Mouse (Mus musculus) gastrocnemius, adult 18-20 months (tissue): ENCODE measurements around the gene AC134908.4. TPM values are rescaled to one million over a fixed set of nuclear protein-coding genes. Genes with fewer than 3 reads are reported as not detected.
"Not testable (repeated sequence)": the region's sequence is repeated elsewhere in the genome, so short reads cannot be mapped to it uniquely, and the experiment has no call there.

Experiments used
- DNase-seq: peaks from one replicate; pipeline ENCODE4 v3.0.0; 2021; ENCODE audit warnings: low spot score
- total RNA-seq, 2 experiments: library from RNA; stranded (reverse); gene quantifications; 2 replicates each; pipeline ENCODE4 v1.2.3; 2021

AC134908.4 gene
- total RNA-seq, 2 experiments from 2014 or later, result not detected

- DNase-seq, result no peak
These were observed 20.0 kb downstream of the AC134908.4 start for GRCm38 (mm10) chr17:25775318-25776062.

GRCm38 (mm10) chr17:25773549-25774120 is 21.8 kb downstream of the AC134908.4 start, which contains the start of gene Narfl:
Narfl (plus strand) TSS chr17:25773776.
- DNase-seq, result peak; percentile 98

DNA sequence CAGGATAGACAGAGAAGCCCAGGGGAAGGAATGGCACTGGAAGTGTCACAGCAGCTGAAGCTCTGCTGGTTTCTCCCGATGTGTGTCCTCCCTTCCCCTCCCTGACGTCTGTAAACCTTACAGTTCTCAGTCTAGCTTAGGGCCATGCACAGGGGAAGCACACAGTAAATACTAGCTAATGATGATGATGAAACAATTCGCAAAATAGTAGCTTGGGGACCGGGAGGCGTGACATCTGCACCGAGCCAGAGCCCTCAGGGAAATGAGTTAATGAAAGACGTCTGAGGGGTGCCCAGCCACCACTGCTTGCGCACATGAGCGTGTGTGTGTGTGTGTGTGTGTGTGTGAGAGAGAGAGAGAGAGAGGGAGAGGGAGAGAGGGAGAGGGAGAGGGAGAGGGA is 26.1 kb downstream of the AC134908.4 start:
- DNase-seq, result no peak

- no peak for DNase-seq
These were observed 29.6 kb downstream of the AC134908.4 start for GRCm38 (mm10) chr17:25765886-25766285.

GRCm38 (mm10) chr17:25762591-25762990 is 32.9 kb downstream of the AC134908.4 start:
- DNase-seq, result no peak

GRCm38 (mm10) chr17:25761561-25761970 is 33.9 kb downstream of the AC134908.4 start:
- no peak for DNase-seq

- no peak for DNase-seq
These were observed 35.3 kb downstream of the AC134908.4 start for GRCm38 (mm10) chr17:25760148-25760547.

DNA sequence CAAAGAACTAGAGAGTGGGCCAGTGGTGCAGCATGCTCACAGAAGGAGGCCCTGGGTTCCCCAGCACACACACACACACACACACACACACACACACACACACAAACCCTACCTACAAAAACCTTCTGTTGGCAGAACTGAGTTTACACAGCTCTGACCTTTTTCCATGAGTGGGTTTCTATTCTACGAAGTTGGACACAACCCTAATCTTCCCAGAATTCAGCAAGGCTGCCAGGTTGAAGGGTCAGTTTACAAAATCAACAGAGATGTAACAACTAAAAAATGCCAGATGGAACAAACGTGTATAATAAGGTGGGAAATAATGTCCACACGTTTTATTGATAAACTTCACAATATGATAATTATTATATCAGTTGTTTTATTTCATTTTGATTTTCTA is 37.8 kb downstream of the AC134908.4 start:
- no peak for DNase-seq

DNA sequence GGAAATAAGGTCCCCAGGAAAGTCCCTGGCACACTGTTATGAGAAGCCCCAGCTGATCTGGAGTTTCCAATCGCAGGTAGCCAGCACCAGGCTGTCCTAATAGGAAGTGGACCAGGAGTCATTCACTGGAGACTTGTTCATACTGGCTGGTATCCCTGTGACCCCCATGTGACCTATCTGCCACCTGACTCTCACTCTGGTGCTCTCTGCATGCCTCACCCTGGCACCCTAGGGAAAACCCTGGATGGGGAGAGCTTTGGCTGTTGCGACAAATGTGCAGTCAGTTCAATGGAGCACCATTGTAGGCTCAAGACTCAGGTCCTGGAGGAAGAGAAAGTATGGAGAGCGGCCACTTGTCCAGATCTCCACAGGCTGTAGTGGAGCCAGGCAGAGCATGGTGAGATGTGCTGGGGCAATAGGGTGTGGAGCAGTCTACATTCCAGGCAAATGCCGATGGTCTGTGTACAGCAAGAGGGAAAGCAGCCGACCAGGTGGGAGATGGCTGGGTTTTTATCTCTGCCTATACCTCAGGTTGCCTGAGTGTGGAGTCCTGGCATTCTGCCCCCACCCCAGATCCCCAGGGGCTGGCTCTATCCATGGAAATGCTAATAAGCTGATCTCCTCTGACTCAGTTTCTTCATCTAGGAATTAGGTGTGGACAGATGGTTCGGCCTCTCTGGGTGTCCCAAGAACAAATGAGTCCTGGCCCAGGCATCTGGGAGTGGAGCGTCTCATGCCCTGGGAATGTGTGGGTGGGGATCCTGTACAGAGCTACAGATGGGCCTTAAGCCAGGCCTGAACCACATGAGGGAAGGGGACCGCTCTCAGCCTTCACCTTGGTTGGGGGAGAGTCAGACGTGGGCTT is 38.8 kb downstream of the AC134908.4 start:
- DNase-seq, result no peak

GRCm38 (mm10) chr17:25755627-25756377 is 39.7 kb downstream of the AC134908.4 start:
- no peak for DNase-seq

- DNase-seq, result no peak
These were observed 40.4 kb downstream of the AC134908.4 start for GRCm38 (mm10) chr17:25755086-25755485.

DNA sequence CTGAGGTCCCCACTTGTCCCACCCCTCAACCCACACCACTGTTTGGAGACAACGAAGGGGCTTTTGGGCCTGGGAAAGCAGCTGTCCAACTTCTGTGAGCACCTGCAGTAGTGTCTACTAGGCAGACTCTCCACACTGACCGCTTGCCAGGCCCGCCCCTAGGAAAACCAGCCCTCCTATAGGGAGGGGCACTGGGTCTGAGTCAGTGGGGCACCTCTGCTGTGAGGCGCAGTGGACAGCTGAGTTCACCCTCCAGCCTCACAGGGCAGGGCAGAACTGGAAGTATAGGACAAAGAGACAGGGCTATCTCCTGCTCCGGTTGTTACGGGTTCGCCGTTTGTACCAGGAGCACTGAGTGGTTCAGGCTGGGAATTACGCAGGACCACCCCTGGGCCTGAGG is 41.2 kb downstream of the AC134908.4 start, which contains the start of gene Msln:
Gene Msln, minus strand, starts transcription at position 138 of the 400 bp plus-strand sequence.
- DNase-seq, result no peak

DNA sequence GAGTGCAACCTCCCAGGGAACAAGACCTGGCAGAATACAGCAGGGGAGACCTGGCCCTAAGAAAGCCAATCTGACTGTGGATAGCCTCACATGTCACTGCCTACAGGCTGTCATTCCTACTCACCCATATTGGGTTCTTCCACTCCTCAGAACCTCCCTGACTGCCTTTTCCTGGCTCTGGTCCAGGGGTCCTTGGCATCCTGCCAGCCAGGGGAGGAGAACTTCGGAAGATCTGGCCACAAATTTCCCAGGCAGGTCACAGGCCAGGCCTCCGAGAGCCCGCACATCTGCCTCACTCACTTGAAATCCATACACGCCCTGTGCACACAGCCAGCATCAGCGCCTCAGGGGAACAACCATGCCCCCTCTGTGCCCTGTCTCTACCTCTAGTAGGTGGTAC is 44.0 kb downstream of the AC134908.4 start:
- DNase-seq, result no peak

DNA sequence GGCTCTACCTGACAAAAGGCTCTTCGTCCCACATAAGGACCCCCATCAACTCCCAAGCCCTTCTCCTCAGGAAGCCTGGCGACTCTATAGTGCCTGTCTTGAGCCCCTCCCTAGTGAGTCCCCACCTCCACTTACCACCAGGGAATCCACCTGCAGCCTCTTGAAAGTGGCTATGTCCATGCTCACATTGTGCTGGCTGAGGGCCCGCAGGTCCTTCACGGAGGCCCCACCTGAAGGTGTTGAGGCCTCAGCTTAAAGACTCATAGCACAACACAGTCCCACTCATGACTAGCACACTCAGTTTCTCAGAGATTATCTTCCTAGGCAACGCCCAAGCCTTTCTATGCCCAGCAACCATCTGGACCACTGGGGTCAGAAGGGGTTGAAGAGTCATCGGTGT is 46.1 kb downstream of the AC134908.4 start:
- DNase-seq, result no peak

DNA sequence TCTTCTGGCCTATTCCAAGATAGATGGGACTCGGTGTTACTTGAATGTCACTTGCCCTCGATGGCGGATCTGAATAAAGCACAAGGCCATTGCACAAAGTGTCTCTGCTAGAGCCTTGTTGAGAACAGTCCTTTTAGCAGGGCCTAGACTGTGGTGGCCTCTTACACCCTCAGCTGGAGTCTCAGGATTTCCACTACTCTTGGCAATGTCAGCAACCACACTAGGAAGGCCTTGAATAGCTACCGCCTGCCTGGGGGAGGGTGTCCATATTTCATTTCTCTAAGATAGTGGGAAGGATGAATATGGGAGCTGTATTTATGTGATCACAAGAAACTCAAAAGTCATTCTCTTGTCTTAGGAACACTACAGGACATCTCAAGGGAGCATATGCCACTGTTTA is 47.2 kb downstream of the AC134908.4 start:
- no peak for DNase-seq

GRCm38 (mm10) chr17:25744311-25744710 is 51.1 kb downstream of the AC134908.4 start:
- DNase-seq, result no peak

GRCm38 (mm10) chr17:25743831-25744230 is 51.6 kb downstream of the AC134908.4 start:
- DNase-seq, result no peak

DNA sequence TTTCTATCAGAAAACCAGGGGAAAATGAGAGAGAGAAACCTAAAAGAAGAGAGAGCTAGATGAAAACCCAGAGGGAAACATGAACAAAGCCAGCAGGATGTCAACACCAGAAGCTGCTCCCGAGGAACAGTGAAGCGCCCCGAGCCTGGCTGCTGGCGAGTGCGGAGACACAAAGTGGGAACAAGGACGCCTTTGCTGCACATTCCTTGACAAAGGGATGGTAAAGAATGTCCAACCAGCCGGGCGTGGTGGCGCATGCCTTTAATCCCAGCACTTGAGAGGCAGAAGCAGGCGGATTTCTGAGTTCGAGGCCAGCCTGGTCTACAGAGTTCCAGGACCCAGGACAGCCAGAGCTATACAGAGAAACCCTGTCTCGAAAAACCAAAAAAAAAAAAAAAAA is 54.0 kb downstream of the AC134908.4 start:
- not testable (repeated sequence) for DNase-seq
